Mouse (Mus musculus) adrenal gland, adult (tissue): ENCODE measurements around the gene Mettl7a1.
"Not testable (repeated sequence)": the region's sequence is repeated elsewhere in the genome, so short reads cannot be mapped to it uniquely, and the experiment has no call there.

Source experiments
- DNase-seq, 2 experiments: peaks; one replicate each; pipeline ENCODE4 v3.0.0; 2022 to 2023; ENCODE audit warnings: low spot score in 1 of 2; ENCODE audit not compliant: inconsistent age in 2 of 2

Mettl7a1 gene

GRCm38 (mm10) chr15:100304019-100304991, at the start of gene Mettl7a1:
Gene Mettl7a1, plus strand, starts transcription at chr15:100304140.
- DNase-seq, result peak; percentile 87 to 95

- no peak for DNase-seq
These were observed 47.6 kb upstream of the Mettl7a1 start for GRCm38 (mm10) chr15:100256386-100256785.

- no peak for DNase-seq
These were observed 46.6 kb upstream of the Mettl7a1 start for GRCm38 (mm10) chr15:100257305-100257704.

GRCm38 (mm10) chr15:100258646-100259425, 45.1 kb upstream of the Mettl7a1 start:
- DNase-seq, result no peak

DNA sequence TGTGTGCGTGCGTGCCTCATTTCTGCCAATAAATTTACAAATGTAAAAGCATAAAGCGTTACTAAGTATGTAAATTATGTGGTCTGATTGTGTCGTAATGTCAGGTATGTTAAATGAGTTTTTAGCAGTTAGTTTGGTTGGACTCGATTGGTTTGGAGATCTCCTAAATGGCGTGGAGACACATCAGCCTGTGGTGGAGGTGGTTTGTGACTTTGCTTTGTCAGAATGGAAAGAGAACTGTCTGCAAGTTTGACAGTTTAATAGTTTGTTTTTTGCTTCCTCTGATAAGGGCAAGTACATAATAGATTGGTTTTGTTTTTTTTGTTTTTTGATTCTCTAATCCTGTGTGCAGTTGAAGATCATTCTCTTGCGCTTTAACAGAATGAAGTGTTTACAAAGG, 43.6 kb upstream of the Mettl7a1 start:
- not testable (repeated sequence) for DNase-seq

GRCm38 (mm10) chr15:100263246-100263905, 40.6 kb upstream of the Mettl7a1 start:
- peak in 1 of 2 experiments; percentile 65 for DNase-seq

DNA sequence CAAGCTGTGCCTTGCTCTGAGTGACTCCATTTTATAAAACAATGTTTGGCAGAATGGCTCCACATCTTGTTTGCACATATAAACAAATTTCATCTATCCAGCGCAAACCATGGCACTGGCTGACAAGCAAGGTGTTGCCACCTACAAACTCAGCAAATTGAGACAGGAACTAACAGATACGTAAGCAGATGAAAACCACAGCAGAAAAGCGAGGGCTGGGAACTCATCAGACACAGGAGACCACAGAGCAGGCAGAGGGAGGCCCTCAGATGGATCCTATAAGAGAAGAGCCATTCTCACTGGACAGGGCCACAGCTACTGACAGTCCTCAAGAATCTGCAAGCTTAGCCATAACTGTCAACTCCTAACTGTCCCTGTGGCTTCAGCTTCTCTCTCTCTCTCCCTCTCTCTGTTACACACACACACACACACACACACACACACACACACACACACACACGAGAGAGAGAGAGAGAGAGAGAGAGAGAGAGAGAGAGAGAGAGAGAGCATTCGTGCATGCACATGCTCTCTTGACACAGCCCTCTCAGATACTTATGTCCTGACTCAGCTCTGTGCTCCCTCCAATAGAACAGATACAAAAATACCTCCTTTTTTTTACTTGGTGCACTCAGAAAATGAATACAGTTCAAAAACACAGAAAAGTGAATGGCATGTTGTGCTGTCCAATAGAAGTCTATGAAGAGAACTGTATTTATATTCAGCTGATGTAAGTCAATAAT, 38.2 kb upstream of the Mettl7a1 start:
- no peak for DNase-seq

GRCm38 (mm10) chr15:100268916-100269315, 35.0 kb upstream of the Mettl7a1 start:
- no peak for DNase-seq

DNA sequence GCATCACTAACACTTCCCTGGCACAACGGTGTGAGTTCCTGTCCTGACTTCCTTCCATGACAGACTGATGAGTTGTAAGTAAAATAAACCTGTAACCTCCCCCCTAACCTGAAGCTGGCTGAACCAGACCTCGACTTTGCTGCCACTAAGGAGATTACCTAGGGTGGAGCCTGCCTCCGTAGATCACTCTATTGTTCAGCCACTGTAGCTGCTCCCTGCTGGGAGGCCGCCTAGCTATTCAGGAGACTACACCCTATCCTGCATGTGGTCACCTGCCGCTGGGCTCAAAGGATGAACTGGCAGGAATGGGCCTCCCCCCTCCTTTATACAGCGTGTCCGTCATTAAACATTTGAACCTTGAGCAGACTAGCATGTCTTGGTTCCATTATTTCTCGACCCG, 34.2 kb upstream of the Mettl7a1 start:
- no peak for DNase-seq

- not testable (repeated sequence) for DNase-seq
These were observed 33.3 kb upstream of the Mettl7a1 start for GRCm38 (mm10) chr15:100270609-100271008.

DNA sequence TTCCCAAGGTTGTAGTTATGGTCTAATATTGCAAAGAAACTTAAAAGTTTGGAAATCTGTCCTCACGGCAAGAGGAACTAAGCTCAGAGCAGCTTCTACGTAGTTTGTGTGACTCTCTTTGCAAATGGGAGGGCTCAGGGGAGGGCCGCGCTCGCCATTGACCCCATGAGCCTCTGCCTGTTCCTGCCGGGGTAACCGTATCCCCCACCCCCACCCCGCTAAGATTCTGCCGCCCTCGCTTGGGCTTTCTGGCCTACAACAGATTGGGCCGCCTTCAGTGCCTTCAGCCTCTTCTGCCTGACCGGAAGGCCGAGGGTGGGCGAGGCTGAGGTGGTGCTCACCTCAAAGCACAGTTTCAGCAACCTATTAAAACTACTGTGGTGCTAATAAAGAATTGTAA, 32.5 kb upstream of the Mettl7a1 start:
- no peak for DNase-seq

DNA sequence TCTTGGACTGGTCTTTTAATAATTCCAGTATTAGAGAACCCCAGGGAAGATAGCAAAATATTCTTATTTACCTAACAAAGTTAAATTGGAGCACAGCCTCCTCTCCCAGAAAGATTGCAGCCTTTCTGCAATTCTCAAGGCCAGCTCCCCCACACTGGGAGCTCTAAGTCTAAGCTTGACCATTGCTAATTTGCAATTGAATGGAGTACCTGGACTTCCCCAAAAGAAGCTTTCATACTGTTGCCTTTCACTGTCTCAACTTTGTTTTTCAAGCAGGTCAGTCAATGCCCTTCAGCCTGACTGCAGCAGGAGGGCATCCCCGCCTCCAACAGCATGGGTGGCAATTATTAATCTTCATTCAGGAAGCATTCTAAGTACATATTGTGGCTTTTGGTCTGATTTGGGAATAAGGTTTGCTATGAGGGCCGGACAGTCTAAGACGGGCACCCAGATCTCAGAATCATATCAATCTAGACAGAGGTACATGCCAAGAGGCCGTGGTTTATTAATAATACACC, 30.1 kb upstream of the Mettl7a1 start:
- not testable (repeated sequence) for DNase-seq

DNA sequence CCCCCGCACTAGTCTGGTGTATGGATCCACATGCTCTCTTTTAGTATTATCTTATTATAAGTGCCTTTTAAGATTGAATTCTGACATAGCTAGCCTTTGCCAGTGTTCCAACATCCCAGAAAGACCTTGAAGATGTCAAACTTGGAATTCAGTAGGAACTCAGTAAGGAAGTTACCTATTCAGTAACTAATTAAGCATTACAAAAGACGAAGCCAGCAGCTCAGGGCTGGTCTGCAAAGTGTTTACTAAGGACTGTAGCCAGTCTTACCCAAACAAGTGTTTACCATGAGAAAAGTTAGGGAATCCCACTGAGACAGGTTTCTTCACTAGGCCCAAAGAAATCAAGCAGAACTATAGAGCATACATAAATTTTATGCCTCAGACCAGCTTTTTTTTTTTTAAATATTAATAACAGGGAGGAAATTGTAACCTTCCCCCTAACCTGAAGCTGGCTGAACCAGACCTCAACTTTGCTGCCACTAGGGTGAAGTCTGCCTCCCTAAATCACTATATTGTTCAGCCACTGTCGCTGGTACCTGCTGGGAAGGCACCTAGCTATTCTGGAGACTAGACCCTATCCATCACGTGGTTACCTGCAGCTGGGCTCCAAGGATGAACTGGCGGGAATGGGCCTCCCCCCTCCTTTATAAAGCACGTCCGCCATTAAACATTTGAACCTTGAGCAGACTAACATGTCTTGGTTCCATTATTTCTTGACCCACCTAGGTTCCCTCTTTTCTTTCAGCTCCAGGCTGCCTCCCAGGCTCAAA, 29.0 kb upstream of the Mettl7a1 start:
- no peak for DNase-seq

DNA sequence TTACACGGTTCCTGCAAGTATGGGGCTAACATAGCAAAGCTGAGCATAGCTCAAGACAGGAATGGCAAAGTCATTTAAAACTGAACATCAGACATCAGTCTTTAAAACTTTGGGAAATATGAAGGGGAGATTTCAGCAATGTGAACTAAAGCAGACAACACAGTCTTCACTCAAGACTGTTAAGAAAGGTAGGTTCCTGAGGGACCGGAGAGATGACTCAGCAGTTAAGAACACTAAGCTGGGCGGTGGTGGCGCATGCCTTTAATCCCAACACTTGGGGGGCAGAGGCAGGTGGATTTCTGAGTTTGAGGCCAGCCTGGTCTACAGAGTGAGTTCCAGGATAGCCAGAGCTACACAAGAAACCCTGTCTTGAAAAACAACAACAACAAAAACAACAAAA, 27.5 kb upstream of the Mettl7a1 start:
- no peak for DNase-seq

DNA sequence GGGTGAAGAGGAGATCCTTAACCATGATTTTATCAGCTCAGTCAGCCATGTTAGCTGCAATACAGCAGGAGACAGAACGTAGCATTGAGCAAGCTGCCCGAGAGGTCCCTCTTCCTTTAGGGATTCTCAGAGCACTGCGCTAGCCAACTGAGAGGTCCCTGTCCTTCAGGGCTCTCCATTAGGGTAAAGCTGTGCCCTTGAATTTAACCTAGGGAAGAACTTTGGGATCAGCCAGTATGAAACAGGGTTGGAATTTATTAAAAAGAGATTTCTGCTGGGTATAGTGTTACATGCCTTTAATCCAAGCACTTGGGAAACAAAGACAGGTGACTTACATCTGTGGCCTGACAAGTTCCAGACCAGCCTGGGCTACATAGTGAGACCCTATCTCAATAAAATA, 26.4 kb upstream of the Mettl7a1 start:
- no peak for DNase-seq

GRCm38 (mm10) chr15:100280626-100281025, 23.3 kb upstream of the Mettl7a1 start, which contains the start of gene Tmprss12:
Gene Tmprss12, plus strand, starts transcription at chr15:100280837.
- no peak for DNase-seq

DNA sequence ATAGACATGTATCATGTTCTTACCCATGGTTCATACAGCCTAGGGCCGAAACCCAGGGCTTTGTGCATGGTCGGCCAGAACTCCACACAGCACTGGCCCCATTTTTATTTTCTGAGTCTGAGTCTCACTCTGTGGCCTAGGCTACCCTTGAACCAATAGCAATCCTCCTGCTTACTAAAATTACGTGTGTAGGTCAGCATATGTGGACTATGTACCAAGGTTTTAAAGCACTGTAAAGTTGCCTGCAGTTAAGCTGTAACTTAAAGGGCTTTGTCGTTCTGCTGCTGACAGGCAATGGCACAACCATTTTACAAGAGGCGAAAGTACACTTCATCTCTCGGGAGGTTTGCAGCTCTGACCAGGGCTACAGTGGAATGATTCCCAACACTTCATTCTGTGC, 15.0 kb upstream of the Mettl7a1 start:
- DNase-seq, result no peak

- DNase-seq, result no peak
These were observed 13.1 kb upstream of the Mettl7a1 start for GRCm38 (mm10) chr15:100290858-100291257.

DNA sequence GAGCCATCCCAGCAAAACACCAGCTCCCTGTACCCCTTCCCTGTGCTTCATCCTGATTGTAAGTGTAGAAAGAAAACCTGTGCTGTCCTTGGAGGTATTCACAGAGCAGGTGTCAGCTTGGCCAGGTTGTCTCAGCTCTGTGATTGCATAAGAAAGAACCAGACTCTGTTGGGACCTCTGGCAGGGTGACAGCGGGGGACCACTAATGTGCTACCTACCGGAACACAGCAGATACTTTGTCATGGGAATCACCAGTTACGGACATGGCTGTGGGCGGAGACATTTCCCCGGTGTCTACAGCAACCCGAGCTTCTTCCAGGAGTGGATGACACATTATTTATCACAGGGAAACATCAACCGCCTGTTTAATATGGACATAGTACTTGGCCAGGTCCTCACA, 11.6 kb upstream of the Mettl7a1 start:
- no peak for DNase-seq

DNA sequence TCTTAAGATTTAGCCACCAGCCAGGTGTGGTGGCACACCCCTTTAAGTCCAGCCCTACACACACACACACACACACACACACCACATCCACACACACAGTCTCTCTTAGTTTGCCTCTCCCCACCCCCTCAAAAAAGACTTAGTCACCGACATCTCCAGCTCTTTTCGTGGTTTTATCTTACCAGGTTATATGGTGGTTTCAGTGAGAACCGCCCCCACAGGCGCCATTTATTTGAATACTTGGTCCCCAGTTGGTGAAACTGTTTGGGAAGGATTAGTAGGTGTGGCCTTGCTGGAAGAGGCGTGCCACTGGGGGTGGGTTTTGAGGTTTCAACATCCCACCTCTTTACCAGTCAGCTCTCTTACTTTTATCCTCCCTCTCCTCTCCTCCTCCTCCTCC, 6.1 kb upstream of the Mettl7a1 start:
- peak in 1 of 2 experiments; percentile 16 for DNase-seq
